Mouse (Mus musculus): Measurements from ENCODE around the gene Acss2.

GRCm38 (mm10) chr2:155628519-155628918, 110.8 kb downstream of the Acss2 start:
- TF ChIP-seq CTCF (IDR thresholded peaks at IDR 0.05; ENCODE audit: low read depth, low read length) (no peak), POLR2A (IDR thresholded peaks at IDR 0.05; ENCODE audit: borderline replicate concordance, low read depth, low read length) (no peak)

Data from bone marrow macrophage, adult 2 months (primary cell).